21 mouse cellular contexts compared by ENCODE assay signal in the genomic region with DNA sequence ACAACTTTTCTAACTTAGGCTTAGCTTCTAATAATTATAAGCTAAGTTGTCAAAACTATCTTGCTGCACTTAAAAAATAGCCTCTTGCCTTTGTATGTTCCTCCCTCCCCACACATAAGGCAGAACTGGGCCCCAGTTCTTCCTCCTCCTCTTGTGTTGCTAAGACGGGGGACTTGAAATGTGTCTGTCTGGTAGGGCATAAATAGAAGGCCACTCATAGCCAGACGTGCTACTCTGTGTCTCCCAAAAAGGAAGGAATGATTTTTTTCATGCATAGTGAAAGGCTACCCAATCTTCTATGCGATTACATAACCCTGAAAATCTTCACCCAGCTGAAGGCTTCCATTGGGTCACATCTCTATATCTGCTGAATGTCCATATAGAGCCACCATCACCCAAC.
A peak's percentile ranks its signal among the peaks of the same experiment; 100 is the strongest.
DNase-seq lines count a peak whose midpoint lies in the region; ATAC-seq lines count a peak whose summit lies in the region.
"Had no signal": no experiment of that assay in that cellular context is flagged by ENCODE, and none has a peak within 500 bp of the region (broad histone marks: within the 10 kb centered on the region; RNA-seq: fewer than 3 reads in every experiment).

No protein-coding gene starts in this region.

- no peak for DNase-seq in frontal cortex, postnatal 10 days (ENCODE audit: low spot score in 2 of 2)
- peak; percentile 3 to 11 for DNase-seq in frontal cortex, postnatal 36 days (ENCODE audit: low spot score in 2 of 2)
- DNase-seq in frontal cortex, postnatal 14 days (ENCODE audit: low spot score in 2 of 2), result no peak
- DNase-seq in brain, adult 2 months (ENCODE audit: low read depth, low spot score), result peak; percentile 44
- DNase-seq in telencephalon, adult 2 months (ENCODE audit: low read depth, low spot score), result peak; percentile 31
- DNase-seq in spleen, postnatal 14 days (ENCODE audit: low spot score in 2 of 2), result no peak
- DNase-seq in kidney, postnatal 4 days, result no peak
- DNase-seq: adrenal gland, adult 2 months; adrenal gland, adult 8-10 months; adrenal gland, postnatal 10 days; adrenal gland, postnatal 14 days; adrenal gland, postnatal 25 days; adrenal gland, postnatal 36 days; B cell, adult 2 months; cerebellum, adult 11 months; cerebellum, adult 11-12 months; cerebellum, adult 18-20 months had no signal

- peak; percentile 92 for ATAC-seq in frontal cortex, adult (ENCODE audit: low TSS enrichment)
- ATAC-seq: activated CD4-positive, CD25-positive, alpha-beta regulatory T cell, adult 4 months; CD4-positive, CD25-positive, alpha-beta regulatory T cell, adult 4 months; Patski had no signal

Comparison
In these comparisons a context has a peak if more than half of its experiments do, and no peak if none do; other contexts are left out.
1. DNase-seq: peak in frontal cortex, postnatal 36 days (2 of 2), brain, adult 2 months (single experiment) and telencephalon, adult 2 months (single experiment); none in frontal cortex, postnatal 10 days (0 of 2), frontal cortex, postnatal 14 days (0 of 2), spleen, postnatal 14 days (0 of 2) and kidney, postnatal 4 days (0 of 2).